Mouse (Mus musculus) C2C12 (cell line): ENCODE measurements around the gene Hmgcl. TPM values are rescaled to one million over a fixed set of nuclear protein-coding genes. Genes with fewer than 3 reads are reported as not detected.

Experiments
- H3K27me3 ChIP-seq: one replicate; pipeline ENCODE4 v1.6.1; 2011; ENCODE audit not compliant: control insufficient read depth, insufficient read depth, insufficient read length
- H3K36me3 ChIP-seq: one replicate; pipeline ENCODE4 v1.6.1; 2011; ENCODE audit not compliant: control insufficient read depth, insufficient read depth
- H3K4me3 ChIP-seq: one replicate; pipeline ENCODE4 v1.5.1; 2011; ENCODE audit warnings: mild to moderate bottlenecking, control low read depth; ENCODE audit not compliant: poor library complexity, insufficient read depth, severe bottlenecking
- H3K79me2 ChIP-seq: one replicate; pipeline ENCODE4 v1.6.1; 2011; ENCODE audit not compliant: control insufficient read depth, insufficient read depth
- H3K79me3 ChIP-seq: one replicate; pipeline ENCODE4 v1.6.1; 2011; ENCODE audit warnings: low read depth, control low read depth
- H3ac ChIP-seq: one replicate; pipeline ENCODE3; 2011; ENCODE audit warnings: low read depth; ENCODE audit not compliant: control insufficient read depth, insufficient read length
- CEBPB ChIP-seq: IDR thresholded peaks from one replicate; pipeline ENCODE4 v1.6.1; 2011; ENCODE audit warnings: low read depth, mild to moderate bottlenecking, control low read depth, moderate library complexity
- CTCF ChIP-seq: IDR thresholded peaks from one replicate; pipeline ENCODE4 v1.5.1; 2011; ENCODE audit not compliant: control insufficient read depth, insufficient read depth, insufficient read length
- FOSL1 ChIP-seq: IDR thresholded peaks from one replicate; pipeline ENCODE4 v1.8.0; 2011; ENCODE audit warnings: mild to moderate bottlenecking, low read length; ENCODE audit not compliant: poor library complexity, insufficient read depth, severe bottlenecking
- MAX ChIP-seq: IDR thresholded peaks from one replicate; pipeline ENCODE4 v1.6.1; 2011; ENCODE audit warnings: mild to moderate bottlenecking, control low read depth
- MYOD1 ChIP-seq: IDR thresholded peaks from one replicate; pipeline ENCODE4 v1.6.1; 2011; ENCODE audit warnings: low read depth; ENCODE audit not compliant: control insufficient read depth, insufficient read length
- MYOG ChIP-seq: IDR thresholded peaks from one replicate; pipeline ENCODE4 v1.6.1; 2011; ENCODE audit not compliant: control insufficient read depth, insufficient read length; ENCODE audit errors: extremely low read depth
- USF1 ChIP-seq: IDR thresholded peaks from one replicate; pipeline ENCODE4 v1.6.1; 2011; ENCODE audit warnings: low read depth, mild to moderate bottlenecking, control low read depth, moderate library complexity
- polyA plus RNA-seq: library from polyadenylated mRNA; unstranded; fragments of >200 nt; fragmentation: generic; extraction: Trizol; gene quantifications from one replicate; pipeline ENCODE4 v1.2.1, GENCODE M21; 2012; ENCODE audit warnings: missing spikeins

Gene Hmgcl
- polyA plus RNA-seq, 1 experiment: 24.3 TPM

- Histone ChIP-seq H3K4me3 (peak within 1 kb of the TSS; percentile 79), H3K79me2 (no peaks in the 10 kb centered on the region), H3ac (peak within 1 kb of the TSS; percentile 86), H3K27me3 (no peaks in the 10 kb centered on the region), H3K36me3 (peaks cover 26% of the 10 kb centered on the region), H3K79me3 (no peaks in the 10 kb centered on the region)
- TF ChIP-seq CTCF: no peak
- TF ChIP-seq MAX: peak; percentile 34
- TF ChIP-seq MYOG: no peak
- no peak for TF ChIP-seq USF1
Measured at GRCm38 (mm10) chr4:135963457-135964193, 17.4 kb downstream of the Hmgcl start, which contains the start of gene Gale. Gene Gale, plus strand, starts transcription at chr4:135963727.

DNA sequence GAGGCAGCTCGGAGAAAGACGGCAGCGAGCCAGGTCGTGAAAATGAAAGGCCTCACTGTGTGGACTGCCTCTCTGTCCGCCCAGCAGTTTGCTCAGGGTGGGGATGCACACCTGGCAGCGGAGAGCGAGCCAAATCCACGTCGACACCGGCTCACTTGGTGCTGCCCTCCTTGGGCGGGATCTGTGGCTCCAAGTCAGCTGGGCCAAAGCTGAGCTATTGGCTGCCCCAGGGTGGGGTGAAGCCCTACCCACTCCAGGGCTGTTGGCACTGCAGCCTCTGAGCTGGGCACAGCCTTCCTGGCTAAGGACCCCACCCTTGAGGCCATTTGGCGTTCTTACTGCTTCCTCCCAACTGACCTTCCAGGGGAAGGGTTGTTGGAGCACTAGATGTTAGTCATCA lies 18.2 kb downstream of the Hmgcl start:
- Histone ChIP-seq H3K27me3 (no peaks in the 10 kb centered on the region), H3ac (peak overlapping the region; percentile 76), H3K79me3 (no peaks in the 10 kb centered on the region), H3K36me3 (peaks cover 32% of the 10 kb centered on the region), H3K4me3 (peak overlapping the region; percentile 79), H3K79me2 (no peaks in the 10 kb centered on the region)
- TF ChIP-seq USF1 (no peak), CEBPB (no peak), MAX (no peak), MYOG (no peak), FOSL1 (no peak), MYOD1 (no peak), CTCF (no peak)

DNA sequence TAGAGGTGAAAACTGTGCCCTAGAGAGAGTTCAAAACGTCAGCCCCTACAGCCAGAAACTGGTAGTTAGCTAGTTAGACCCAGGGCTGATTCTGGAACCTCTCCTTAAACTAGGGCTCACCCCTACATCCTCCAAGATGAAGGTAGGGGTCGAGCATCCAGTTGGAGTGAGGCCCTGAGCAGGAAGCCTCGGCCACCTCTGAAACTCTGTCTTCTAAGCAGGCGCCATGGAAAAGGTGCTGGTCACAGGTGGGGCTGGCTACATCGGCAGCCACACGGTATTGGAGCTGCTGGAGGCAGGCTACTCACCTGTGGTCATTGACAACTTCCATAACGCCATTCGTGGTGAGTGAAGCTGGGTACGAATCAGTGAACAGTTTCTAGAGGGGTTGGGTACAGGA lies 18.9 kb downstream of the Hmgcl start:
- TF ChIP-seq USF1: no peak
- no peak for TF ChIP-seq MYOD1
- TF ChIP-seq MYOG: no peak
- TF ChIP-seq CTCF: no peak
- no peak for TF ChIP-seq FOSL1
- TF ChIP-seq MAX: no peak
- no peak for TF ChIP-seq CEBPB
- no peaks in the 10 kb centered on the region for H3K79me3 ChIP-seq
- H3K27me3 ChIP-seq: no peaks in the 10 kb centered on the region
- no peak overlapping the region for H3ac ChIP-seq
- H3K79me2 ChIP-seq: no peaks in the 10 kb centered on the region
- H3K4me3 ChIP-seq: no peak overlapping the region
- H3K36me3 ChIP-seq: peaks cover 38% of the 10 kb centered on the region

DNA sequence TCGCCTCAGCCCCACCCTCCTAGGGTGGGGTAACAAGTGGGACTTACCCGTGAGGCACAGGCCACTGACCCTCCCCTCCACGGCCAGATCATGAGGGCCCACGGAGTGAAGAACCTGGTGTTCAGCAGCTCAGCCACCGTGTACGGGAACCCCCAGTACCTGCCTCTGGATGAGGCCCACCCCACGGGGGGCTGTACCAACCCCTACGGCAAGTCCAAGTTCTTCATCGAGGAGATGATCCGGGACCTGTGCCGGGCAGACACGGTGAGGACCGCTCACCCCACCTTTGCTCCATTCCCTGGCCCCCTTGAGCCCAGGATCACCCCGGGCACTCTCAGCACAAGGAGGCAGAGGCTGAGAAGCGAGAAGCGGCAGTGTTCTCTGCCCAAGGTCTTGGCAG lies 20.0 kb downstream of the Hmgcl start:
- Histone ChIP-seq H3K4me3 (no peak overlapping the region), H3K36me3 (peaks cover 43% of the 10 kb centered on the region), H3ac (no peak overlapping the region), H3K79me3 (peaks cover 2% of the 10 kb centered on the region), H3K27me3 (no peaks in the 10 kb centered on the region), H3K79me2 (peaks cover 12% of the 10 kb centered on the region)
- no peak for TF ChIP-seq MYOD1
- no peak for TF ChIP-seq USF1
- TF ChIP-seq CEBPB: no peak
- no peak for TF ChIP-seq CTCF
- TF ChIP-seq MAX: no peak
- no peak for TF ChIP-seq FOSL1
- TF ChIP-seq MYOG: no peak

DNA sequence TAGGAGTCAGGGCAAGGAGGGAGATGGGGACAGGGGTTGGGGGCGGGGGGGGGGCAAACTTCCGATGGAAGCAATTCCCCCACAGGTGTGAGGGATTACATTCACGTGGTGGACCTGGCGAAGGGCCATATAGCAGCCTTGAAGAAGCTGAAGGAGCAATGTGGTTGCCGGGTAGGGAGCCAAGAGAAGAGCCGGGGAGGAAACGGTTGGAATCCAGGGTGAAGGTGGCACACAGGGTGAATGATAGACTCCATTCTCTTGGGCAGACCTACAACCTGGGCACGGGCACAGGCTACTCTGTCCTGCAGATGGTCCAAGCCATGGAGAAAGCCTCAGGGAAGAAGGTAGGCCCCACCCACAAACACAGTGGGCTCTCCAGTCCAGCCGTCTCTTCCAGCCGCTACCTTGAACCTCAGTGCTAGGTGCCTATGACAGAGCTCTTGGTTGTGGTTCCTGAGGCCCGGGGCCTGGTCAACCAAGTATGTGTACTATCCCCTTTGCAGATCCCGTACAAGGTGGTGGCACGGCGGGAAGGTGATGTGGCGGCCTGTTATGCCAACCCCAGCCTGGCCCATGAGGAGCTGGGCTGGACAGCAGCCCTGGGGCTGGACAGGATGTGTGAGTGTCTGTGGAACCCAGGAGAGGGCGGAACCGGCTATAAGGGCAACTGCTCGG lies 21.0 kb downstream of the Hmgcl start:
- TF ChIP-seq MYOG (no peak), FOSL1 (no peak), MAX (no peak), CTCF (no peak), USF1 (no peak)
- peaks cover 21% of the 10 kb centered on the region for H3K79me2 ChIP-seq
- no peak overlapping the region for H3ac ChIP-seq
- no peak overlapping the region for H3K4me3 ChIP-seq
- peaks cover 43% of the 10 kb centered on the region for H3K36me3 ChIP-seq
- peaks cover 11% of the 10 kb centered on the region for H3K79me3 ChIP-seq
- no peaks in the 10 kb centered on the region for H3K27me3 ChIP-seq
